Mouse (Mus musculus): ENCODE measurements around the gene Uba7.
A peak's percentile ranks its signal among the peaks of the same experiment; 100 is the strongest.

GRCm38 (mm10) chr9:107985131-107986119 is 10.1 kb downstream of the Uba7 start, which contains the start of gene Inka1:
- peak; percentile 32 for TF ChIP-seq MYC (IDR thresholded peaks at IDR 0.05; ENCODE audit: low read depth, low read length)
- TF ChIP-seq CTCF (IDR thresholded peaks at IDR 0.05 in 2 of 3, conservative IDR thresholded peaks at IDR 0.05 in 1 of 3; ENCODE audit: control insufficient read depth in 1 of 3, insufficient read depth in 1 of 3, low read depth in 2 of 3, low read length in 3 of 3, poor library complexity in 1 of 3, severe bottlenecking in 1 of 3), result peak in 1 of 3 experiments; percentile 14; a peak in 1 of 6 replicates
- peak; percentile 70 for TF ChIP-seq SIN3A (IDR thresholded peaks at IDR 0.05; ENCODE audit: low read length)
- TF ChIP-seq KAT2A (conservative IDR thresholded peaks at IDR 0.05; ENCODE audit: low read depth, low read length), result no peak
- TF ChIP-seq RAD21 (IDR thresholded peaks at IDR 0.05; ENCODE audit: low read depth, low read length), result no peak; the same call in 1 of the 2 replicates

All from MEL (cell line).